Mouse (Mus musculus) lung, embryonic 14.5 days (tissue): ENCODE measurements around the gene Cramp1l. TPM values are rescaled to one million over a fixed set of nuclear protein-coding genes. Genes with fewer than 3 reads are reported as not detected.

ENCODE experiments used
- ATAC-seq: fragments of 200-750 bp; cut with Nextera tagmentation; 2 replicates; pipeline ENCODE4 v1.8.0; 2017; ENCODE audit warnings: mild to moderate bottlenecking, moderate TSS enrichment, moderate library complexity; ENCODE audit not compliant: insufficient read depth
- DNase-seq: peaks from one replicate; pipeline ENCODE4 v3.0.0-alpha.2; 2015
- H3K27ac ChIP-seq: fragments of 300-500 bp; sonication (generic); 2 replicates; pipeline ENCODE4 v1.5.1; 2014; ENCODE audit warnings: low read depth, mild to moderate bottlenecking, moderate library complexity
- H3K27me3 ChIP-seq: fragments of 300-500 bp; sonication (generic); 2 replicates; pipeline ENCODE4 v1.6.1; 2014; ENCODE audit warnings: low read length, control low read depth; ENCODE audit not compliant: insufficient read depth
- H3K36me3 ChIP-seq: fragments of 300-500 bp; sonication (generic); 2 replicates; pipeline ENCODE4 v1.6.1; 2014; ENCODE audit warnings: control low read depth; ENCODE audit not compliant: insufficient read depth
- H3K4me1 ChIP-seq: fragments of 300-500 bp; sonication (generic); 2 replicates; pipeline ENCODE4 v1.6.1; 2014; ENCODE audit warnings: antibody characterized with exemption, control low read depth; ENCODE audit not compliant: insufficient read depth
- H3K4me2 ChIP-seq: fragments of 300-500 bp; sonication (generic); 2 replicates; pipeline ENCODE4 v1.6.1; 2014; ENCODE audit warnings: mild to moderate bottlenecking
- H3K4me3 ChIP-seq: fragments of 300-500 bp; sonication (generic); 2 replicates; pipeline ENCODE4 v1.5.1; 2014; ENCODE audit warnings: low read depth, low read length
- H3K9ac ChIP-seq: fragments of 300-500 bp; sonication (generic); 2 replicates; pipeline ENCODE4 v1.6.1; 2014
- H3K9me3 ChIP-seq: fragments of 300-500 bp; sonication (generic); 2 replicates; pipeline ENCODE4 v1.6.1; 2016; ENCODE audit warnings: low read depth, low read length, control low read depth
- CTCF ChIP-seq: IDR thresholded peaks from 2 replicates; pipeline ENCODE4 v1.5.1; 2016; ENCODE audit warnings: antibody characterized with exemption, low read depth
- WGBS: fragments of 180-500 bp; shearing (Covaris S2); extraction: QIAGEN DNeasy Blood & Tissue Kit; methylation state at CpG from one replicate; pipeline ENCODE4 v1.1.7; 2014; 5-methylcytosine and 5-hydroxymethylcytosine counted together
- polyA plus RNA-seq: library from polyadenylated mRNA; unstranded; fragments of >200 nt; fragmentation: Nextera tagmentation; extraction: Ambion mirVana; gene quantifications from 2 replicates; pipeline ENCODE4 v1.2.1, GENCODE M21; 2014

The Cramp1l gene
- polyA plus RNA-seq, 1 experiment from 2014 or later = 9.8 TPM

GRCm38 (mm10) chr17:25047143-25047542 lies 31.6 kb upstream of the Cramp1l start:
- DNase-seq (no peak), ATAC-seq (no peak)
- Histone ChIP-seq H3K4me1 (no peaks in the 10 kb centered on the region), H3K36me3 (peaks cover 18% of the 10 kb centered on the region; the same call in 1 of the 2 replicates), H3K9me3 (no peaks in the 10 kb centered on the region), H3K4me2 (no peak overlapping the region), H3K27ac (no peak overlapping the region), H3K27me3 (no peaks in the 10 kb centered on the region), H3K9ac (no peak overlapping the region), H3K4me3 (no peak overlapping the region)
- TF ChIP-seq CTCF = no peak
- WGBS = 69% methylated on average over 5 of the region's 6 CpGs

DNA sequence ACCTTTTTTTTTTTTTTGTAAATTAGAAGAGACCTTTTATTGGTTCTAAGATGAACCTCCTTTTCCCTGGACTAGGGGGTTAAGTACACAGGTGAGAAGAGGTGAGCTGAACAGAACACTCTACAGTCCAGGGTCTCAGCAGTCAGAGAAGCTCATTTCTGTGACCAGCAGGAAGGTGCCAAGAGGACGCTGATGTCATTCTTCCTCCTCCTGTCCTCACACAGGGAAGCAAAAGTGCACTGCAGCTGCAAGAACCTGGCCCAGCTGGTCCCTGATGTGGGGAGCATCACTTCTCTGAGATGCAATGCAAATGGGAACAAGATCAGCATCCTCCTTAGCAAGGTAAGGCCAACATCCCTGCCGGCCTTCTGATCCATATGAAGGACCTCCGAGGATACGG lies 29.7 kb upstream of the Cramp1l start:
- H3K36me3 ChIP-seq = peaks cover 15% of the 10 kb centered on the region; the same call in 1 of the 2 replicates
- no peak overlapping the region for H3K9ac ChIP-seq
- ATAC-seq (no peak), DNase-seq (no peak)
- H3K4me1 ChIP-seq = no peaks in the 10 kb centered on the region
- no peaks in the 10 kb centered on the region for H3K9me3 ChIP-seq
- no peak overlapping the region for H3K4me3 ChIP-seq
- 75% methylated on average over 4 of the region's 4 CpGs for WGBS
- H3K4me2 ChIP-seq = no peak overlapping the region
- no peaks in the 10 kb centered on the region for H3K27me3 ChIP-seq
- no peak overlapping the region for H3K27ac ChIP-seq
- TF ChIP-seq CTCF = no peak

DNA sequence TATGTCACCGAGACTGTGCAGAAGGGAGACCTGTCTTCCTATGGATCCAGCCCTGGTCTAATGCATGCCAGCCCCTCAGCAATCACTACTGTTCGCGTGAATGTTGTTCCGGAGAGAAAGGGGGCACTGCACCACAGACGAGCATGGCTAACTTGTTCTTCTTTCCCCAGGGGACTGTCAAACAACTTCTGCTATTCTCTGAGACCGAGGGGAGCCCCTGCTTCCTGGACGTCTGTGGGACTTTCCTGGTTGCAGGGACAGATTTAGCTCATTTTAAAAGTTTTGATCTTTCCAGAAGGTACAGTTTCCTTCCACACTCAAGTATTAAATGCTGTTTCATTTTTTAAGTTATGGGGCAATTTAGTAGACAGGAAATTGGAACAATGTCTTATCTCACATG lies 29.3 kb upstream of the Cramp1l start:
- Histone ChIP-seq H3K36me3 (peaks cover 15% of the 10 kb centered on the region; the same call in 1 of the 2 replicates), H3K4me2 (no peak overlapping the region), H3K4me1 (no peaks in the 10 kb centered on the region), H3K27ac (no peak overlapping the region), H3K9me3 (no peaks in the 10 kb centered on the region), H3K27me3 (no peaks in the 10 kb centered on the region), H3K9ac (no peak overlapping the region), H3K4me3 (no peak overlapping the region)
- ATAC-seq = no peak
- WGBS = 68% methylated on average over 7 of the region's 7 CpGs
- TF ChIP-seq CTCF = no peak
- DNase-seq = no peak

GRCm38 (mm10) chr17:25036183-25036582 lies 20.6 kb upstream of the Cramp1l start:
- H3K9me3 ChIP-seq = no peaks in the 10 kb centered on the region

DNA sequence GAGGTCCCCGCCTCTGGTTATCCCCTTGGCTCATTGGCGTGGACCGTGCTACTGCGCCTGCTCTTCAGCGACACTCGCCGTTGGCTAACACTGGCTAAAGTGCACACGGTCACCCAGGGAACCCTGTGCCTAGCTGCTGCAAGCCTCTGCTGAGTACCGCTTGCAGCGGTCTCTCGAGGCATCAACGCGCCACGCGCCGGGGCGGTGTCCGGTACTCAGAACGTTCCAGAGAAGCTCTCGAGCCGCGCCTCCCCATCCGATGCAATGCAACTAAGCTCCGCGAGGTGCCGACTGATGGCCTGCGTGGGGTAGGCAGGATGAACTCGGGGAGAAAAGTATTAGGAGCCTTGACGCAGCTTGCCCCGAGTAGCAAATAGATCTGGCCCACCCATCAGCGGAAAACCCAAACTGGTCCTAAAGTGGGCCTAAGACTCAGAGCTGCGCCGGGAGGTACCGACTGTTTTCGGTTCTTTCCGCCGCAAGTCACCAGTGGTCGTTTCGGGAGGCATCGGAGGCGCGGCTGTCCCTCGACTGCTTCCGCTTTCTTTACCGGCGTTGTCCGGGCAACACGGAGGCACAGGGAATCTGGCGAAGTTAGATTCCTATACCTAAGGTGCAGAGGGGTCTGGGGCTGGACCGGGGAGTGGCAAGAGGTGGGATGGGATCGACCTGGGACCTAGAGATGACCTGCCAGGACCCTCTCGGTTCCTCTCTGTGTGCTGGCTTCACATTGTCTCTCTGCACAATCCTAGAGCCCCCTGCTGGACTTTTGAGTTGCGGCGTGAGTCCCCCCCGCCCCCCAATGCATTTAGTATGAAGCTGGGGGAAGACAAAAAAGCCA lies 924 bp upstream of the Cramp1l start:
- WGBS = under 1% methylated on average over 55 of the region's 55 CpGs

More at GRCm38 (mm10) chr17:25036183-25036582, 20.6 kb upstream of the Cramp1l start:
- no peak overlapping the region for H3K4me3 ChIP-seq
- DNase-seq (peak; percentile 30), ATAC-seq (no peak)
- H3K4me2 ChIP-seq = no peak overlapping the region
- H3K9ac ChIP-seq = no peak overlapping the region
- H3K27ac ChIP-seq = no peak overlapping the region
- peak; percentile 44 for TF ChIP-seq CTCF
- H3K36me3 ChIP-seq = peaks cover 48% of the 10 kb centered on the region
- no peaks in the 10 kb centered on the region for H3K27me3 ChIP-seq
- no peaks in the 10 kb centered on the region for H3K4me1 ChIP-seq
- WGBS = 53% methylated on average over 4 of the region's 4 CpGs

GRCm38 (mm10) chr17:25014841-25015570 lies 582 bp downstream of the Cramp1l start:
- TF ChIP-seq CTCF = no peak
- Histone ChIP-seq H3K4me2 (peak overlapping the region; percentile 90), H3K9ac (peak overlapping the region; percentile 86), H3K4me1 (0 out of 2 replicates have a peak, but pooled peaks cover 4% of the 10 kb centered on the region), H3K27ac (peak overlapping the region; percentile 86), H3K4me3 (peak overlapping the region; percentile 98), H3K36me3 (peaks cover 25% of the 10 kb centered on the region), H3K9me3 (no peaks in the 10 kb centered on the region), H3K27me3 (no peaks in the 10 kb centered on the region)
- DNase-seq = peak; percentile 59
- under 1% methylated on average over 39 of the region's 39 CpGs for WGBS
- ATAC-seq = peak; percentile 17; the same call in 1 of the 2 replicates

More for the DNA sequence above, 924 bp upstream of the Cramp1l start:
- H3K4me1 ChIP-seq = 0 out of 2 replicates have a peak, but pooled peaks cover 4% of the 10 kb centered on the region
- peak overlapping the region; percentile 72 for H3K9ac ChIP-seq
- peak; percentile 85 for DNase-seq
- H3K9me3 ChIP-seq = no peaks in the 10 kb centered on the region
- no peaks in the 10 kb centered on the region for H3K27me3 ChIP-seq
- peak overlapping the region; percentile 86 for H3K27ac ChIP-seq
- TF ChIP-seq CTCF = peak; percentile 54
- peak; percentile 88 for ATAC-seq
- peak overlapping the region; percentile 93 for H3K4me2 ChIP-seq
- H3K36me3 ChIP-seq = peaks cover 11% of the 10 kb centered on the region
- peak overlapping the region; percentile 98 for H3K4me3 ChIP-seq
